Mouse (Mus musculus) embryonic facial prominence, embryonic 10.5 days (tissue): ENCODE measurements at regions not wholly inside any gene's neighbourhood (a gene's known extent, or its start where the extent isn't known, plus 50 kb on each side); places are given as distances from the start of the nearest gene placed in this dataset.

Source experiments
- DNase-seq: peaks from one replicate; pipeline ENCODE4 v3.0.0-alpha.2; 2017; ENCODE audit warnings: low spot score
- H3K27ac ChIP-seq: fragments of 300-500 bp; sonication (generic); replicated peaks from 2 replicates; pipeline ENCODE4 v1.5.1; 2016; ENCODE audit warnings: mild to moderate bottlenecking
- H3K27me3 ChIP-seq: fragments of 300-500 bp; sonication (generic); replicated peaks from 2 replicates; pipeline ENCODE4 v1.6.1; 2016; ENCODE audit warnings: low read depth, mild to moderate bottlenecking; ENCODE audit not compliant: poor library complexity, severe bottlenecking
- H3K36me3 ChIP-seq: fragments of 300-500 bp; sonication (generic); replicated peaks from 2 replicates; pipeline ENCODE4 v1.6.1; 2016; ENCODE audit warnings: mild to moderate bottlenecking, moderate library complexity
- H3K4me1 ChIP-seq: fragments of 300-500 bp; sonication (generic); 2 replicates; pipeline ENCODE4 v1.6.1; 2016
- H3K4me3 ChIP-seq: fragments of 300-500 bp; sonication (generic); 2 replicates; pipeline ENCODE4 v1.5.1; 2016; ENCODE audit warnings: mild to moderate bottlenecking, moderate library complexity
- H3K9me3 ChIP-seq: fragments of 300-500 bp; sonication (generic); 2 replicates; pipeline ENCODE4 v1.6.1; 2016; ENCODE audit warnings: mild to moderate bottlenecking
- WGBS: fragments of 180-500 bp; shearing (Covaris S2); methylation state at CpG from one replicate; pipeline ENCODE4 v1.1.7; 2016; 5-methylcytosine and 5-hydroxymethylcytosine counted together

GRCm38 (mm10) chr7:66593619-66594018 lies 95.8 kb downstream of the Asb7 start:
- no peaks in the 10 kb centered on the region for H3K4me1 ChIP-seq
- H3K27me3 ChIP-seq, result no peaks in the 10 kb centered on the region
- H3K9me3 ChIP-seq, result peaks cover 3% of the 10 kb centered on the region; the same call in 1 of the 2 replicates
- no peak overlapping the region for H3K4me3 ChIP-seq
- 87% methylated on average over 3 of the region's 3 CpGs for WGBS
- no peaks in the 10 kb centered on the region for H3K36me3 ChIP-seq
- no peak overlapping the region for H3K27ac ChIP-seq
- no peak for DNase-seq

- Histone ChIP-seq H3K27me3 (no peaks in the 10 kb centered on the region), H3K36me3 (no peaks in the 10 kb centered on the region), H3K4me1 (no peaks in the 10 kb centered on the region), H3K9me3 (peaks cover 3% of the 10 kb centered on the region; the same call in 1 of the 2 replicates), H3K4me3 (no peak overlapping the region), H3K27ac (no peak overlapping the region)
- DNase-seq, result no peak
- WGBS, result 85% methylated on average over 10 of the region's 10 CpGs
Observed at GRCm38 (mm10) chr7:66591594-66592290, 97.7 kb downstream of the Asb7 start.

GRCm38 (mm10) chr7:66586511-66586910 lies 102.9 kb downstream of the Asb7 start:
- 96% methylated on average over 1 of the region's 1 CpGs for WGBS
- no peak overlapping the region for H3K4me3 ChIP-seq
- H3K36me3 ChIP-seq, result no peaks in the 10 kb centered on the region
- no peaks in the 10 kb centered on the region for H3K27me3 ChIP-seq
- DNase-seq, result no peak
- no peaks in the 10 kb centered on the region for H3K4me1 ChIP-seq
- H3K27ac ChIP-seq, result no peak overlapping the region
- H3K9me3 ChIP-seq, result peaks cover 3% of the 10 kb centered on the region; the same call in 1 of the 2 replicates

GRCm38 (mm10) chr7:66580687-66581151 lies 108.7 kb downstream of the Asb7 start:
- Histone ChIP-seq H3K9me3 (no peaks in the 10 kb centered on the region), H3K36me3 (no peaks in the 10 kb centered on the region), H3K4me3 (no peak overlapping the region), H3K4me1 (0 out of 2 replicates have a peak, but pooled peaks cover 3% of the 10 kb centered on the region), H3K27me3 (no peaks in the 10 kb centered on the region), H3K27ac (no peak overlapping the region)
- 54% methylated on average over 2 of the region's 2 CpGs for WGBS
- DNase-seq, result no peak

GRCm38 (mm10) chr7:66576261-66576660 lies 113.1 kb downstream of the Asb7 start:
- WGBS, result 87% methylated on average over 7 of the region's 7 CpGs
- Histone ChIP-seq H3K27ac (no peak overlapping the region), H3K9me3 (no peaks in the 10 kb centered on the region), H3K4me3 (no peak overlapping the region), H3K36me3 (no peaks in the 10 kb centered on the region), H3K4me1 (0 out of 2 replicates have a peak, but pooled peaks cover 3% of the 10 kb centered on the region), H3K27me3 (no peaks in the 10 kb centered on the region)
- DNase-seq, result no peak

- DNase-seq, result no peak
- Histone ChIP-seq H3K27me3 (no peaks in the 10 kb centered on the region), H3K4me1 (peaks cover 5% of the 10 kb centered on the region; the same call in 1 of the 2 replicates), H3K27ac (no peak overlapping the region), H3K9me3 (no peaks in the 10 kb centered on the region), H3K4me3 (no peak overlapping the region), H3K36me3 (no peaks in the 10 kb centered on the region)
- 75% methylated on average over 5 of the region's 5 CpGs for WGBS
Observed at GRCm38 (mm10) chr7:66571451-66571850, 117.9 kb downstream of the Asb7 start.

- Histone ChIP-seq H3K9me3 (no peaks in the 10 kb centered on the region), H3K27ac (no peak overlapping the region), H3K36me3 (no peaks in the 10 kb centered on the region), H3K4me3 (no peak overlapping the region), H3K4me1 (0 out of 2 replicates have a peak, but pooled peaks cover 3% of the 10 kb centered on the region), H3K27me3 (no peaks in the 10 kb centered on the region)
- DNase-seq, result no peak
- 91% methylated on average over 11 of the region's 11 CpGs for WGBS
Observed at GRCm38 (mm10) chr7:66547694-66548093, 120.4 kb upstream of the Aldh1a3 start.

GRCm38 (mm10) chr7:66545184-66545583 lies 117.9 kb upstream of the Aldh1a3 start:
- Histone ChIP-seq H3K27me3 (no peaks in the 10 kb centered on the region), H3K36me3 (no peaks in the 10 kb centered on the region), H3K4me1 (0 out of 2 replicates have a peak, but pooled peaks cover 3% of the 10 kb centered on the region), H3K9me3 (no peaks in the 10 kb centered on the region), H3K4me3 (no peak overlapping the region), H3K27ac (no peak overlapping the region)
- DNase-seq, result peak; percentile 6
- 81% methylated on average over 9 of the region's 9 CpGs for WGBS

GRCm38 (mm10) chr7:66544352-66545053 lies 117.2 kb upstream of the Aldh1a3 start:
- DNase-seq, result peak; percentile 7

GRCm38 (mm10) chr7:66532596-66532995 lies 105.3 kb upstream of the Aldh1a3 start:
- Histone ChIP-seq H3K9me3 (no peaks in the 10 kb centered on the region), H3K27ac (no peak overlapping the region), H3K4me1 (peaks cover 8% of the 10 kb centered on the region; the same call in 1 of the 2 replicates), H3K27me3 (no peaks in the 10 kb centered on the region), H3K4me3 (no peak overlapping the region), H3K36me3 (no peaks in the 10 kb centered on the region)
- peak; percentile 6 for DNase-seq
- WGBS, result 89% methylated on average over 6 of the region's 6 CpGs

More at GRCm38 (mm10) chr7:66544352-66545053, 117.2 kb upstream of the Aldh1a3 start:
- H3K27me3 ChIP-seq, result no peaks in the 10 kb centered on the region
- WGBS, result 82% methylated on average over 11 of the region's 11 CpGs
- H3K4me3 ChIP-seq, result no peak overlapping the region
- H3K4me1 ChIP-seq, result 0 out of 2 replicates have a peak, but pooled peaks cover 3% of the 10 kb centered on the region
- H3K36me3 ChIP-seq, result no peaks in the 10 kb centered on the region
- H3K9me3 ChIP-seq, result no peaks in the 10 kb centered on the region
- no peak overlapping the region for H3K27ac ChIP-seq

- peak; percentile 4 for DNase-seq
- WGBS, result 87% methylated on average over 8 of the region's 8 CpGs
- H3K4me1 ChIP-seq, result peaks cover 8% of the 10 kb centered on the region; the same call in 1 of the 2 replicates
Observed at GRCm38 (mm10) chr7:66532048-66532447, 104.7 kb upstream of the Aldh1a3 start.

GRCm38 (mm10) chr7:66531111-66531510 lies 103.8 kb upstream of the Aldh1a3 start:
- H3K4me1 ChIP-seq, result peaks cover 8% of the 10 kb centered on the region; the same call in 1 of the 2 replicates
- H3K4me3 ChIP-seq, result no peak overlapping the region
- H3K36me3 ChIP-seq, result no peaks in the 10 kb centered on the region
- no peaks in the 10 kb centered on the region for H3K9me3 ChIP-seq
- peak; percentile 20 for DNase-seq
- no peak overlapping the region for H3K27ac ChIP-seq
- H3K27me3 ChIP-seq, result no peaks in the 10 kb centered on the region
- 51% methylated on average over 7 of the region's 7 CpGs for WGBS

More at GRCm38 (mm10) chr7:66532048-66532447, 104.7 kb upstream of the Aldh1a3 start:
- no peak overlapping the region for H3K4me3 ChIP-seq
- no peaks in the 10 kb centered on the region for H3K36me3 ChIP-seq
- H3K9me3 ChIP-seq, result no peaks in the 10 kb centered on the region
- H3K27me3 ChIP-seq, result no peaks in the 10 kb centered on the region
- no peak overlapping the region for H3K27ac ChIP-seq
